Mouse (Mus musculus): Measurements from ENCODE around the gene Qrich1.

GRCm38 (mm10) chr9:108575321-108576297 is 59.0 kb downstream of the Qrich1 start:
- TF ChIP-seq TCF3 (IDR thresholded peaks at IDR 0.05; ENCODE audit: insufficient read length, low read depth) (no peak), CEBPB (IDR thresholded peaks at IDR 0.05; ENCODE audit: insufficient read depth, poor library complexity, severe bottlenecking) (no peak), USF1 (IDR thresholded peaks at IDR 0.05; ENCODE audit: low read depth) (no peak), POLR2A (IDR thresholded peaks at IDR 0.05; ENCODE audit: insufficient read length, low read depth) (no peak)
